ENCODE assay signal across 18 mouse cellular contexts in the genomic region with DNA sequence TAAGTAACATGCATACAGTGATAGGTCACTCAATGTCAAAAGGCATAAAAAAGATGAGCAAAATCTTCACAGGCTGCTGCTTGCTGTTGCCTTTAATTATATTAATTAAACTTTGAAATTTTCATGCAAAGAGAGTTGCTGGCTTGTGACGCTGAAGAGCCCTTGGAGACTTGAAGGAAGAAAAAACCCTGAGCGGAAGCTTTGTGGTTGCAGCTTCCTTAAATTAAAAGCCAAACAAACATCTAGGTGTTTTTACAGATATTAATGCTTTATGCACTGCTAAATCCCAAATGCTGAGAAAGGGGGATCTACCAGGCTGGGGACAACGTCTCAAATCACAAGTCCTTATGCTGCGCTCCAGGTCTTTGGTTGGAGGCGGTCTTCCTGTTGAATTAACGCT.
A peak's percentile ranks its signal among the peaks of the same experiment; 100 is the strongest.
DNase-seq lines count a peak whose midpoint lies in the region; ATAC-seq and TF ChIP-seq lines count a peak whose summit lies in the region.
"Had no signal": no experiment of that assay in that cellular context is flagged by ENCODE, and none has a peak within 500 bp of the region (broad histone marks: within the 10 kb centered on the region; RNA-seq: fewer than 3 reads in every experiment).

No protein-coding gene starts in this region.

- WGBS in spleen, adult 2 months, result 26% methylated on average over 6 of the region's 6 CpGs

- H3K27me3 ChIP-seq in spleen, adult 2 months (ENCODE audit: control insufficient read depth, insufficient read depth, low read length), result no peaks in the 10 kb centered on the region
- H3K27me3 ChIP-seq: embryonic facial prominence, embryonic 12.5 days; heart, embryonic 12.5 days; hindbrain, embryonic 13.5 days had no signal

- H3K4me3 ChIP-seq in spleen, adult 2 months (ENCODE audit: extremely low read depth, insufficient read depth, insufficient read length), result no peak overlapping the region
- H3K4me3 ChIP-seq in left cerebral cortex, adult 2 months, result no peak overlapping the region
- H3K4me3 ChIP-seq: embryonic facial prominence, embryonic 12.5 days; heart, embryonic 12.5 days; hindbrain, embryonic 13.5 days had no signal

- DNase-seq in spleen, adult 2 months (ENCODE audit: low read depth in 1 of 2, low spot score in 2 of 2), result peak; percentile 44 to 54
- DNase-seq in spleen, adult 12 weeks (ENCODE audit: low spot score), result no peak
- DNase-seq in heart, postnatal 4 days, result no peak
- DNase-seq in left cerebral cortex, adult 2 months (ENCODE audit: extremely low spot score in 1 of 2, low spot score in 2 of 2), result no peak
- DNase-seq: adrenal gland, adult 8-10 months; adrenal gland, postnatal 36 days; cerebellum, adult 2 months; cerebellum, postnatal 14 days; forebrain, postnatal 0 days; gastrocnemius, postnatal 14 days had no signal

- peak; percentile 63 for ATAC-seq in common myeloid progenitor, adult 5-6 weeks (replicated peaks; ENCODE audit: low read depth, poor library complexity, severe bottlenecking)
- peak; percentile 42 for ATAC-seq in megakaryocyte progenitor cell, adult 5-6 weeks (replicated peaks; ENCODE audit: poor library complexity)
- ATAC-seq: CD4-positive, CD25-positive, alpha-beta regulatory T cell, adult 4 months; forebrain, postnatal 0 days; hindbrain, postnatal 0 days had no signal

- H3K36me3 ChIP-seq in spleen, adult 2 months (ENCODE audit: control insufficient read depth, insufficient read depth, low read length), result no peaks in the 10 kb centered on the region
- H3K36me3 ChIP-seq: G1E; hindbrain, embryonic 13.5 days had no signal

- no peak for TF ChIP-seq CTCF in spleen, adult 2 months (IDR thresholded peaks at IDR 0.05; ENCODE audit: extremely low read depth, insufficient read depth, insufficient read length, insufficient replicate concordance)
- no peak for TF ChIP-seq CTCF in left cerebral cortex, adult 2 months (IDR thresholded peaks at IDR 0.05)

- no peak for TF ChIP-seq POLR2A in spleen, adult 2 months (IDR thresholded peaks at IDR 0.05; ENCODE audit: low read depth, low read length)

- H3K27ac ChIP-seq in spleen, adult 2 months (ENCODE audit: insufficient read depth, low read length), result no peak overlapping the region; the same call in 1 of the 2 replicates
- H3K27ac ChIP-seq in left cerebral cortex, adult 2 months, result no peak overlapping the region
- H3K27ac ChIP-seq: embryonic facial prominence, embryonic 12.5 days; hindbrain, embryonic 13.5 days; hindbrain, postnatal 0 days had no signal

- H3K4me1 ChIP-seq in spleen, adult 2 months (ENCODE audit: control insufficient read depth, insufficient read depth, insufficient read length), result peaks cover 9% of the 10 kb centered on the region
- H3K4me1 ChIP-seq: embryonic facial prominence, embryonic 12.5 days; heart, embryonic 12.5 days; hindbrain, embryonic 13.5 days had no signal

- intact Hi-C loops in left cerebral cortex, adult 2 months (cut with DNase I), result no loop called here

Comparison
In these comparisons a context has a peak if more than half of its experiments do, and no peak if none do; other contexts are left out.
1. DNase-seq: peak in spleen, adult 2 months (2 of 2); none in spleen, adult 12 weeks (single experiment), heart, postnatal 4 days (single experiment) and left cerebral cortex, adult 2 months (0 of 2).